Mouse (Mus musculus) bone marrow macrophage, adult 2 months (primary cell): ENCODE measurements around the gene Stk32b.

Experiments
- CTCF ChIP-seq: IDR thresholded peaks from 2 replicates; pipeline ENCODE4 v1.5.1; 2012; ENCODE audit warnings: low read depth, mild to moderate bottlenecking, low read length, moderate library complexity
- POLR2A ChIP-seq: IDR thresholded peaks from 2 replicates; pipeline ENCODE4 v1.6.1; 2012; ENCODE audit warnings: mild to moderate bottlenecking, low read depth, low read length, borderline replicate concordance

DNA sequence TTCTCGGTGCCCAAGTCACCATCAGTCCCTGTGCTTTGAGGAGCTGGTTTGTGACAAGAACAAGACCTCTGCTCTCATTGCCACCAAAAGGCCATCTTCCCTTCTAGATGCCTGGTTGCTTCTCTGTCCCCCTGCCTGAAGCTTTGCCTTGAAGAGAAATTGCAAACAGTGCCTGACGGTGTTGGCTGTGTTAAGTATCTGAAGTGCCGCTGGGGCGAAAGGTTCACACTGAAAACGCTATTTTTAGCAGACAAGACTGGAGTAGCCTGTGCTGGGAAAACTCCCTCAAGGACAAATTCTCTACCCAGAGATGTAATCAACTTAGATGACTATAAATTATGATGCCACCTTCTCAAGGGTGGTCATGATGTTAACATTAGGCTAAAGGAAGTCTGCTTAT, 129.1 kb downstream of the Stk32b start:
- TF ChIP-seq CTCF (no peak), POLR2A (no peak)
